Mouse (Mus musculus): ENCODE measurements around the gene Kat2b. TPM values are rescaled to one million over a fixed set of nuclear protein-coding genes. Genes with fewer than 3 reads are reported as not detected.
"Not testable (repeated sequence)": the region's sequence is repeated elsewhere in the genome, so short reads cannot be mapped to it uniquely, and the experiment has no call there.

The Kat2b gene
- polyA plus RNA-seq, 1 experiment from 2014 or later, result 2.7 TPM

DNA sequence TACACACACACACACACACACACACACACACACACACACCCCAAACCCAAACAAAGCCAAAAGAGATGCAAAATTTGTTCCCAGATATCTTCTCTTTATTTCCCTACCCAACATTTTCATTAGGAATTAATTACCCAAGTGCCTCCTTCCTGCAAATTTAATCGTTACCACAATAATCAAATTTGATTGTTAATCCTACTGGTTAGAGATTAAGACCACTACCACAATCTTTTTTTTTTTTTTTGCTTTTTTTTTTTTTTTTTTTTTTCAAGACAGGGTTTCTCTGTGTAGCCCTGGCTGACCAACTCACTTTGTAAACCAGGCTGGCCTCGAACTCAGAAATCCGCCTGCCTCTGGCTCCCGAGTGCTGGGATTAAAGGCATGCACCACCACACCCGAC lies 4.3 kb downstream of the Kat2b start:
- H3K27ac ChIP-seq; H3K4me3 ChIP-seq (replicated peaks); H3K9ac ChIP-seq (replicated peaks); H3K27me3 ChIP-seq; H3K4me2 ChIP-seq; ATAC-seq (ENCODE audit: insufficient number of reproducible peaks, insufficient read depth, low FRiP score, low TSS enrichment, low read depth); H3K9me3 ChIP-seq; H3K36me3 ChIP-seq: not testable (repeated sequence)
- H3K4me1 ChIP-seq (replicated peaks), result peaks cover 21% of the 10 kb centered on the region
- WGBS, result 88% methylated on average over 5 of the region's 5 CpGs

- H3K27me3 ChIP-seq, result no peaks in the 10 kb centered on the region
- 42% methylated on average over 4 of the region's 4 CpGs for WGBS
- no peak for ATAC-seq (ENCODE audit: insufficient number of reproducible peaks, insufficient read depth, low FRiP score, low TSS enrichment, low read depth)
Measured at GRCm38 (mm10) chr17:53573019-53573556, 6.4 kb downstream of the Kat2b start.

GRCm38 (mm10) chr17:53577151-53577550 lies 10.5 kb downstream of the Kat2b start:
- WGBS, result 88% methylated on average over 2 of the region's 2 CpGs
- Histone ChIP-seq H3K4me1 (replicated peaks) (peaks cover 9% of the 10 kb centered on the region), H3K27ac (no peak overlapping the region), H3K36me3 (no peaks in the 10 kb centered on the region), H3K9ac (replicated peaks) (no peak overlapping the region), H3K9me3 (no peaks in the 10 kb centered on the region), H3K4me3 (replicated peaks) (no peak overlapping the region), H3K4me2 (no peak overlapping the region), H3K27me3 (no peaks in the 10 kb centered on the region)
- ATAC-seq (ENCODE audit: insufficient number of reproducible peaks, insufficient read depth, low FRiP score, low TSS enrichment, low read depth), result no peak

More at GRCm38 (mm10) chr17:53573019-53573556, 6.4 kb downstream of the Kat2b start:
- Histone ChIP-seq H3K9ac (replicated peaks) (no peak overlapping the region), H3K4me1 (replicated peaks) (peaks cover 21% of the 10 kb centered on the region), H3K9me3 (no peaks in the 10 kb centered on the region), H3K27ac (no peak overlapping the region), H3K4me3 (replicated peaks) (no peak overlapping the region), H3K4me2 (no peak overlapping the region), H3K36me3 (no peaks in the 10 kb centered on the region)

DNA sequence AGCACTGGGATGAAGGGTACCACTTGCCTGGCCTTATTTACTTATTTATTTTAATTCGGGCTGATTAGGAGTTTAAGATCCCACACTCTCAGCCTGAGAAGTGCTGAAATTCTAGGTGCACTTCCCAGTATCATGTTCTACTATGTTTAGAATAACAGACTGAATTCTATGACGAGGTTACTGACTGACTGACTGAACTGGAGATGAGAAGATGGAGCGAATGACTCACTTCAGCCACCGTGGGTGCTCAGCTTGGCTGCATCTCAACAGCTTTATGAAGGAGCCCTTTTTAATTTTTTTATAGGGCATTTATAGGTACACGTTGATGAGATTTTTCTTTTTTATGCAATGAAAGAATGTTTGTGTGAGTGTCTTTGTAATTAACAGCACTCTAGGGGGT lies 11.1 kb downstream of the Kat2b start:
- no peak for ATAC-seq (ENCODE audit: insufficient number of reproducible peaks, insufficient read depth, low FRiP score, low TSS enrichment, low read depth)
- Histone ChIP-seq H3K9ac (replicated peaks) (no peak overlapping the region), H3K27me3 (no peaks in the 10 kb centered on the region), H3K36me3 (no peaks in the 10 kb centered on the region), H3K27ac (no peak overlapping the region), H3K9me3 (no peaks in the 10 kb centered on the region), H3K4me1 (replicated peaks) (peaks cover 14% of the 10 kb centered on the region), H3K4me3 (replicated peaks) (no peak overlapping the region), H3K4me2 (no peak overlapping the region)
- 73% methylated on average over 5 of the region's 5 CpGs for WGBS

- no peak for ATAC-seq (ENCODE audit: insufficient number of reproducible peaks, insufficient read depth, low FRiP score, low TSS enrichment, low read depth)
- H3K4me1 ChIP-seq (replicated peaks), result peaks cover 14% of the 10 kb centered on the region
- 75% methylated on average over 6 of the region's 6 CpGs for WGBS
- no peak overlapping the region for H3K4me3 ChIP-seq (replicated peaks)
- H3K27ac ChIP-seq, result no peak overlapping the region
- no peaks in the 10 kb centered on the region for H3K9me3 ChIP-seq
- no peaks in the 10 kb centered on the region for H3K27me3 ChIP-seq
- H3K36me3 ChIP-seq, result no peaks in the 10 kb centered on the region
- H3K9ac ChIP-seq (replicated peaks), result no peak overlapping the region
- no peak overlapping the region for H3K4me2 ChIP-seq
Measured at GRCm38 (mm10) chr17:53578249-53578648, 11.6 kb downstream of the Kat2b start.

GRCm38 (mm10) chr17:53578776-53579175 lies 12.1 kb downstream of the Kat2b start:
- H3K4me1 ChIP-seq (replicated peaks), result peaks cover 14% of the 10 kb centered on the region
- H3K9me3 ChIP-seq, result no peaks in the 10 kb centered on the region
- H3K4me2 ChIP-seq, result no peak overlapping the region
- H3K27me3 ChIP-seq, result no peaks in the 10 kb centered on the region
- H3K36me3 ChIP-seq, result no peaks in the 10 kb centered on the region
- H3K4me3 ChIP-seq (replicated peaks), result no peak overlapping the region
- ATAC-seq (ENCODE audit: insufficient number of reproducible peaks, insufficient read depth, low FRiP score, low TSS enrichment, low read depth), result no peak
- H3K27ac ChIP-seq, result no peak overlapping the region
- no peak overlapping the region for H3K9ac ChIP-seq (replicated peaks)
- WGBS, result 77% methylated on average over 9 of the region's 9 CpGs

GRCm38 (mm10) chr17:53579612-53580011 lies 13.0 kb downstream of the Kat2b start:
- Histone ChIP-seq H3K36me3 (no peaks in the 10 kb centered on the region), H3K9ac (replicated peaks) (no peak overlapping the region), H3K9me3 (no peaks in the 10 kb centered on the region), H3K4me3 (replicated peaks) (no peak overlapping the region), H3K27ac (no peak overlapping the region), H3K4me2 (no peak overlapping the region), H3K4me1 (replicated peaks) (peaks cover 14% of the 10 kb centered on the region), H3K27me3 (no peaks in the 10 kb centered on the region)
- ATAC-seq (ENCODE audit: insufficient number of reproducible peaks, insufficient read depth, low FRiP score, low TSS enrichment, low read depth), result no peak
- 74% methylated on average over 4 of the region's 4 CpGs for WGBS

DNA sequence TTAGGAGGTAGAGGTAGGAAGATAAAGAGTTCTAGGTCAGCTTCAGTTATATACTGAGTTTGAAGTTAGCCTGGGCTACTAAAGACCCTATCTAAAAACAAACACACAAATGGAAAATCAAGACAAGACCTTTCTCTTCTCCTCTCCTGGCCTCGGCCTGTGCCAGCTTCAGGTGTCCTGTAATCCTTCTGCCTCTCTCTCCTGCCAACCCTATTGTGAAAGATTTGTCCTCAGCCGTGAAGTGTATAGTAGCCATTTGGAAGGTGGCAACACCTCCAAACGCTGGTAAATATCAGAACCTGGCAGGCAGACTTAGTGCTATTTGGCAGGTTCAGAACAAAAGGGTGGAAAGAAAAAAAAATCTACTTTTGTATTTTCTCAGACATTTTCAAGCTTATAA lies 13.6 kb downstream of the Kat2b start:
- Histone ChIP-seq H3K4me1 (replicated peaks) (peaks cover 14% of the 10 kb centered on the region), H3K27ac (no peak overlapping the region), H3K4me3 (replicated peaks) (no peak overlapping the region), H3K4me2 (no peak overlapping the region), H3K9me3 (no peaks in the 10 kb centered on the region), H3K27me3 (no peaks in the 10 kb centered on the region), H3K36me3 (no peaks in the 10 kb centered on the region), H3K9ac (replicated peaks) (no peak overlapping the region)
- WGBS, result 70% methylated on average over 3 of the region's 3 CpGs
- ATAC-seq (ENCODE audit: insufficient number of reproducible peaks, insufficient read depth, low FRiP score, low TSS enrichment, low read depth), result no peak

GRCm38 (mm10) chr17:53582026-53582585 lies 15.4 kb downstream of the Kat2b start:
- 56% methylated on average over 4 of the region's 4 CpGs for WGBS
- Histone ChIP-seq H3K27ac (no peak overlapping the region), H3K9me3 (no peaks in the 10 kb centered on the region), H3K36me3 (no peaks in the 10 kb centered on the region), H3K27me3 (no peaks in the 10 kb centered on the region), H3K4me1 (replicated peaks) (peaks cover 18% of the 10 kb centered on the region), H3K4me3 (replicated peaks) (no peak overlapping the region), H3K4me2 (no peak overlapping the region), H3K9ac (replicated peaks) (no peak overlapping the region)
- no peak for ATAC-seq (ENCODE audit: insufficient number of reproducible peaks, insufficient read depth, low FRiP score, low TSS enrichment, low read depth)

- Histone ChIP-seq H3K27ac (no peak overlapping the region), H3K4me3 (replicated peaks) (no peak overlapping the region), H3K27me3 (no peaks in the 10 kb centered on the region), H3K4me1 (replicated peaks) (peaks cover 22% of the 10 kb centered on the region), H3K4me2 (no peak overlapping the region), H3K36me3 (no peaks in the 10 kb centered on the region), H3K9ac (replicated peaks) (no peak overlapping the region), H3K9me3 (no peaks in the 10 kb centered on the region)
- 87% methylated on average over 7 of the region's 7 CpGs for WGBS
- no peak for ATAC-seq (ENCODE audit: insufficient number of reproducible peaks, insufficient read depth, low FRiP score, low TSS enrichment, low read depth)
Measured at GRCm38 (mm10) chr17:53582805-53583204, 16.1 kb downstream of the Kat2b start.

- Histone ChIP-seq H3K9me3 (no peaks in the 10 kb centered on the region), H3K36me3 (no peaks in the 10 kb centered on the region), H3K4me3 (replicated peaks) (no peak overlapping the region), H3K4me2 (no peak overlapping the region), H3K27ac (no peak overlapping the region), H3K4me1 (replicated peaks) (peaks cover 16% of the 10 kb centered on the region), H3K27me3 (no peaks in the 10 kb centered on the region), H3K9ac (replicated peaks) (no peak overlapping the region)
- no peak for ATAC-seq (ENCODE audit: insufficient number of reproducible peaks, insufficient read depth, low FRiP score, low TSS enrichment, low read depth)
- 94% methylated on average over 11 of the region's 11 CpGs for WGBS
Measured at GRCm38 (mm10) chr17:53583846-53584579, 17.4 kb downstream of the Kat2b start.

Measured in limb, embryonic 12.5 days (tissue).